Mouse (Mus musculus) left cerebral cortex, adult 18-20 months (tissue): ENCODE results near the gene Gria2. TPM values are rescaled to one million over a fixed set of nuclear protein-coding genes. Genes with fewer than 3 reads are reported as not detected.

Experiments
- microRNA-seq, 2 experiments: library from miRNA; unstranded; fragments of <30 nt; microRNA quantifications; one replicate each; pipeline ENCODE4 v1.2.0; 2021
- total RNA-seq, 2 experiments: library from RNA; stranded (reverse); gene quantifications; 2 replicates each; pipeline ENCODE4 v1.2.3; 2021

Gria2 gene
- total RNA-seq, 2 experiments from 2014 or later, result 480 to 502 TPM

Small RNA genes lying within 50 kb of the gene (microRNA-seq; reads per million reads assigned to microRNA genes)
- gene Gm25749, result 0 to 1.7 reads per million in 2 experiments

Other genes with a start within 250 kb of the Gria2 start
- gene Glrb, start 110.8 kb upstream of the Gria2 start, total RNA-seq, result 100 to 1,000 TPM; 213 to 231 TPM
- 1 to 10 TPM; 6.7 to 7.8 TPM for gene Pdgfc, start 233.6 kb upstream of the Gria2 start, total RNA-seq